Mouse (Mus musculus): ENCODE data around the gene Pcolce2. TPM values are rescaled to one million over a fixed set of nuclear protein-coding genes. Genes with fewer than 3 reads are reported as not detected.

Pcolce2 gene
- 0.84 and 1.4 TPM in 2 replicates for polyA plus RNA-seq (2015; fragmentation: Nextera tagmentation; extraction: Ambion mirVana)

DNA sequence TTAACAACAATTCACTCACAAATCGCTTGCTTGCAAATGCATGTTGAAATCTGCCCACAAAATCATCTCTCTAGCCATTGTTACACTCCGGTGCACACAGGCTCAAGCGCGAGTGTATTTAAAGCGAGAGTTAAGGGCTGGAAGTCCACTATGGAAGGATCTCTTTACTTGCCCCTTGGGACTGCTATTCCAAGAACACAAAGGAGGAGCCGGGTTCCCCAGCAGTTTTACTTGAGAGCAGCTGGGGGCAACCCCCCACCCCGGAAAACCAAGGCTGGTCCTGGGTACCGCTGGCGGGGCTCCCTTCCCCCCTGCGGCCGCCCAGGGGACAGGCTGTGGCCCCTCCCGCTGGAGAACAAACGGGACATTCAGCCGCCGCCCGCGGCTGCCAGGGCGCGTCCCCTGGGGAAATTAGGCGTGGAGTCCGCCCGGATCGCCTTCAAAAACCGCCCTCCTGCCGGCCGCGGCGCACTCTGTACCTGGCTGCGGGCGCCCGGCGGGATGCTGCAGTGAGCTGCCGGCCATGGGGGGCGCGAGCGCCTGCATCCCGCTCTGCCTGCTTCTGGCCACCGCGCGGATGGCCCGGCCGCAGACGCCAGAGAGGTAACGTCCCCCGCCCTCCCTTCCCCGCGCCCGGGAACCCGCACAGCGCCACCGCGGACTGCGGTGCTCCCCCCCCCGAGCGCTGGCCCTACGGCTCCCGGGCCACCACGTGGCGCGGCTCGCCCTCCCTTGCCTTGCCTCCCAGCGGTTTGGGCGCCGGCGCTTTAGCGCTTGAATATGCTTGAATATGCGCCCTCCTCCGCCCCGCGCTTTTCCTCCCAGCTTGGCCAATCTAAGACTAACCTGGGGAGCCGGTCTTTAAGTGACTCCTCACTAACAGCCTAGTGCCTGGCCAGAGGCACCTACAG is at the start of gene Pcolce2:
TSS of gene Pcolce2 (plus strand) at position 331 of the 911 bp plus-strand sequence.
- H3K9me3 ChIP-seq: no peaks in the 10 kb centered on the region
- under 1% methylated on average over 68 of the region's 71 CpGs for WGBS

DNA sequence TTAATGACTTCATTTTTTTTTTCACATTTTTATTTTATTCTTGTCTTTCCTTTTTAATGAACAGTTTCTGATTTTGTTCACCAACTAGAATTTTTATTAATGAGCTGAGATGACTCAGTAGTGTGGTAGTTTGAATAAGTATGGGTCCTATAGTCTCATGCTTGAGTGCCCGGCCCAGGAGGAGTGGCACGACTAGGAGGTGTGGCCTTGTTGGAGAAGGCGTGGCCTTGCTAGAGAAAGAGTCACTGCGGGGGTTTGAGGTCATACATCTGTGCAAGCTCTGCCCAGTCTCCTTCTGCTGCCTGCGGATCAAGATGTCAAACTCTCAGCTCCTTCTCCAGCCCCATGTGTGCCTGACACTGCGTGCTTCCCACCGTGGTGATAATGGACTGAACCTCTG is 49.3 kb upstream of the Pcolce2 start:
- H3K4me2 ChIP-seq (replicated peaks): no peak overlapping the region
- H3K27ac ChIP-seq: no peak overlapping the region
- H3K36me3 ChIP-seq: no peaks in the 10 kb centered on the region
- WGBS: 88% methylated on average over 7 of the region's 7 CpGs
- H3K9me3 ChIP-seq: no peaks in the 10 kb centered on the region
- no peaks in the 10 kb centered on the region for H3K27me3 ChIP-seq (replicated peaks)
- no peak overlapping the region for H3K4me3 ChIP-seq (replicated peaks)
- ATAC-seq: no peak
- H3K4me1 ChIP-seq (replicated peaks): no peaks in the 10 kb centered on the region
- H3K9ac ChIP-seq: no peak overlapping the region

More for the DNA sequence above, at the start of gene Pcolce2:
- peak; percentile 90 for ATAC-seq
- H3K36me3 ChIP-seq: no peaks in the 10 kb centered on the region
- H3K4me3 ChIP-seq (replicated peaks): peak within 1 kb of the TSS; percentile 57
- H3K4me1 ChIP-seq (replicated peaks): peaks cover 3% of the 10 kb centered on the region; the same call in 1 of the 2 replicates
- H3K27ac ChIP-seq: no peak within 1 kb of the TSS
- peaks cover 20% of the 10 kb centered on the region for H3K27me3 ChIP-seq (replicated peaks)
- H3K9ac ChIP-seq: peak within 1 kb of the TSS; percentile 43
- peak within 1 kb of the TSS; percentile 99 for H3K4me2 ChIP-seq (replicated peaks)

DNA sequence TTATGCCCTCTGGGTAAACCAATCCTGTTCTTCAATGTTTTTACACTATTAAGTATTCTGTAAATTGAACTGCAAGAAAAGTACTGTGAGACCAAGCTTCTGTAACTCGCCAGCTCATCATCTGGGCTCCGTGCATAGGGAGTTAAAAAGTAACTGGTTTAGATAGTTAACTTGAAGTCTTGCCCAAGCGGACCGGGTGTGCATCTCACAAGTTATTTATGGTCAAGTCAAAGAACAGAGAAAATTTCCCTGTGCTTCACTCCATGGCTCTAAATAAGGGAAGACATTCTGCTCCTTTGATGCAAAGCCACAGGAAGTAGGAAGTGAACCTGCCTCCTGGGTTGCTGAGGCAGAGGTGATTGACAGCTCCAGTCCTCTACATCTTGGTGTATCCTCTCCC is 43.1 kb upstream of the Pcolce2 start:
- H3K4me2 ChIP-seq (replicated peaks): no peak overlapping the region
- H3K9me3 ChIP-seq: no peaks in the 10 kb centered on the region
- no peak overlapping the region for H3K4me3 ChIP-seq (replicated peaks)
- no peaks in the 10 kb centered on the region for H3K36me3 ChIP-seq
- peaks cover 3% of the 10 kb centered on the region; the same call in 1 of the 2 replicates for H3K4me1 ChIP-seq (replicated peaks)
- 66% methylated on average over 4 of the region's 4 CpGs for WGBS
- no peaks in the 10 kb centered on the region for H3K27me3 ChIP-seq (replicated peaks)
- H3K9ac ChIP-seq: no peak overlapping the region
- no peak for ATAC-seq
- H3K27ac ChIP-seq: no peak overlapping the region

DNA sequence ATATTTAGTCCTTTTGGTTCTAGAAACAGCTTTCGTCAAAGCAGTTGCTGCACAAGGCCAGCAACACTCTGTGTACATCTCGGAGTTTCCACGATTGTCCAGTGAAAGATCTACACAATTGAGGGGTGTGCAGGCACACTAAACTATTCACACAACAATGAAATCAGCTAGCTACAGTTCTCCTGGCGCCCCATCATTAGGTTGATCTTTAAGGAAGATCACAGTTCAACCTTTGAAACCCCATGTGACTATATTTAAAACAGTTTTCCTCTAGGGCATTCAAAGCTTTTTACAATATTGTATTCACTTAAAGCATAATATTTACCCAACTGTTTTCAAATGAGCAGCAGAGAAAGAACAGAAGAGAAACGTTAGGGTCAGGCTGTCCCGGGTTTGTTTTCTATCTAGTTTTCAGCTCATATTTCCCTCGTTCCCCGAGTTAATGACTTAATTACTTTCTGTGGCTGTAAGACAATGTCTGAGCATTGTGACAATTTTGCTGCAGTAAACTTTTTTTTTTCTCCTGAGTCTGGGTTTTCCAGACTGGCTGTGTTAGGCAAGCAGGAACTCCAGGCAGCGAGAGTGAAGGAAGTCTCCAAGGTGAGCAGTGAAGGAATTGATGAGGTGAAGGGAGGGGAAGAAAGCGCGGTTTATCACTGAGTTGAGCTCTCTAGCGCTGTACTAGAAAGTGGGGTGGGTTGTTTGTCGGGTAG is 39.8 kb upstream of the Pcolce2 start:
- peaks cover 3% of the 10 kb centered on the region; the same call in 1 of the 2 replicates for H3K4me1 ChIP-seq (replicated peaks)
- H3K9me3 ChIP-seq: no peaks in the 10 kb centered on the region
- no peak overlapping the region for H3K27ac ChIP-seq
- H3K27me3 ChIP-seq (replicated peaks): no peaks in the 10 kb centered on the region
- no peaks in the 10 kb centered on the region for H3K36me3 ChIP-seq
- no peak overlapping the region for H3K9ac ChIP-seq
- peak overlapping the region; percentile 64 for H3K4me2 ChIP-seq (replicated peaks)
- H3K4me3 ChIP-seq (replicated peaks): peak overlapping the region; percentile 17; the same call in 1 of the 2 replicates
- WGBS: 27% methylated on average over 13 of the region's 13 CpGs
- ATAC-seq: peak; percentile 63

DNA sequence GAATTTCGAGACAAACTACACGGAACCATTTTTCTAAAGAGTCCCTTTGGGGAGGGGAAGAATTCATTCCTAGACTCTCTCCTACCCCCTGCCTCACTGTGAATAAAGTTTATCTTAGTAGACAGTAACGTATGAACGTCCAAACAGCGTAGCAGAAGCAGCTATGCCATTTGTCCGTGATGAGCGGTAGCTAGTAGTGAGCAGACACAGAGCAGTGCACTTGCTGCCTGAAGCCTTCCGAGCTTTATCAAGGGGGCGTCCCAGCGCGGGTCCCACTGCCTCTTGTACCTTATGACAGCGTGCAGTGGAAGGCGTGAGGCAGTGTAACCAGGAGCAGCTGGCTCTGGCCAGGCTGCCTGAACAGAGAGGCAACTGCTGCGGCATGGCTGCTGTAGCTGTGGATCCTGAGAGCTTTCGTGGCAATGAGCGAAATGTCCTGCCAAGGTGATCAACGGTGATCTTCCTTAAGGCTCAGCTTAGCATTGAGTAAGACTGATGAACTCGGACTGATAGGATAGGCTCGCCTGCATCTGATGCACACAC is 39.2 kb upstream of the Pcolce2 start:
- peak; percentile 65 for ATAC-seq
- Histone ChIP-seq H3K36me3 (no peaks in the 10 kb centered on the region), H3K4me2 (replicated peaks) (peak overlapping the region; percentile 64), H3K27ac (no peak overlapping the region), H3K27me3 (replicated peaks) (no peaks in the 10 kb centered on the region), H3K9me3 (no peaks in the 10 kb centered on the region), H3K4me3 (replicated peaks) (peak overlapping the region; percentile 17; the same call in 1 of the 2 replicates), H3K4me1 (replicated peaks) (peaks cover 3% of the 10 kb centered on the region; the same call in 1 of the 2 replicates), H3K9ac (0 out of 2 replicates have a peak overlapping the region, but pooled peaks have one; percentile 26)
- WGBS: 30% methylated on average over 19 of the region's 19 CpGs

DNA sequence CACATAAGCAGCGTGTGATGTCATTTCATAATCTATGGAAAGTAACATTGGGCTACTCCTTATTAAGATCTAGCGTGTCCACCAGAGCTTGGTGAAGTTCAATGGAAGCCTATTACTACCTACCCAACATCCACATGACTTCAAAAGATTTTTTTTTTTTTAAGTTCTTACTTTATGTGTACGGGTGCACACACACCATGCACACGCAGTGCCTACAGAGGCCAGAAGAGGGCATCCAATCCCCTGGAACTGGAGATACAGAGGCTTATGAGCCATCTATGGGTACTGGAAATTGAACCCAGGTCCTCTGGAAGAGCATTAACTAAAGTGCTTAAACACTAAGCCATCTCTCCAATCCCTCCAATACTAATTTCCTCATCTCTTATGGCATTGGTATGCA is 38.0 kb upstream of the Pcolce2 start:
- WGBS: 87% methylated on average over 4 of the region's 4 CpGs
- H3K4me2 ChIP-seq (replicated peaks): no peak overlapping the region

DNA sequence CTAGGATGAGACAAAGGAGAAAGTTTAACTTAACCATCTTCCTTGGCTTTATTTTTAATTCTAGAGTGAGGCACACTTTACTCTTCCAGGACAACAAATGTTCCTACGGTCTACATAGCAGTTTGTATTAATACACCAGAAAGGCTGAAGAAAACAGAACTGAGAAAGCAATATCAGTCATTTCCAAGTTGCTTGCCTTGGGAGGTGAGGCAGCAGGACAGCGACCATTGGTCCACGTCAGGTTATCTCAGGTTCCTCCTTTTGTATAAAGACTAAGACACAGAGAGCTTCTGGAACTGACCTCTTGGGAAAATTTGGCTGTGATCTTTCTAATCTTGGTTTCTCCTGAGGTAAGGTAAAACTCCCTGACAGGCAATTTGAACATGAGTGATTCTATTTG is 34.6 kb upstream of the Pcolce2 start:
- Histone ChIP-seq H3K36me3 (no peaks in the 10 kb centered on the region), H3K9ac (no peak overlapping the region), H3K4me2 (replicated peaks) (no peak overlapping the region), H3K27ac (no peak overlapping the region), H3K4me3 (replicated peaks) (no peak overlapping the region), H3K27me3 (replicated peaks) (no peaks in the 10 kb centered on the region), H3K9me3 (no peaks in the 10 kb centered on the region), H3K4me1 (replicated peaks) (peaks cover 3% of the 10 kb centered on the region; the same call in 1 of the 2 replicates)
- WGBS: 70% methylated on average over 3 of the region's 3 CpGs
- no peak for ATAC-seq

More for the DNA sequence above, 38.0 kb upstream of the Pcolce2 start:
- Histone ChIP-seq H3K27me3 (replicated peaks) (no peaks in the 10 kb centered on the region), H3K9me3 (no peaks in the 10 kb centered on the region), H3K9ac (no peak overlapping the region), H3K36me3 (no peaks in the 10 kb centered on the region), H3K27ac (no peak overlapping the region), H3K4me3 (replicated peaks) (no peak overlapping the region), H3K4me1 (replicated peaks) (peaks cover 3% of the 10 kb centered on the region; the same call in 1 of the 2 replicates)
- no peak for ATAC-seq

DNA sequence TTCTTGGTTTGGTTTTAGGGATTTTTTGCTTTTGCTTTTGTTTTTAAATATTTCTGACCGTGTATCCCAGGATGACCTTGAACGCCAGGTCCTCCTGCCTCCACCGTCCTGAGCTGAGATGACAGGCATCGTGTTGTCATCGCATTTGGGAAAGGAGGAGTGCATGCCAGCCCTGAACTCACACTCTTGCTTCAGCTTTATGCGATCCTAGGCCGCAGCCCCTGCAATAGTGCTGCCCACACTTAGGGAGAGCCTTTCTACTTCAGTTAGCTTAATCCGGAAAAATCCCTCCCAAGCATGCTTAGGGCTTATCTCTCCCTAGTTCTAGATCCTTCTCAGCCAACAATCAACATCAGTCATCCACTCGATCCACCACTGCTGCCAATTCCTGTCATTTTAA is 34.1 kb upstream of the Pcolce2 start:
- no peak overlapping the region for H3K9ac ChIP-seq
- H3K9me3 ChIP-seq: no peaks in the 10 kb centered on the region
- whole genome bisulfite sequencing: 84% methylated on average over 9 of the region's 9 CpGs
- no peak overlapping the region for H3K27ac ChIP-seq
- H3K27me3 ChIP-seq (replicated peaks): no peaks in the 10 kb centered on the region
- ATAC-seq: no peak
- peaks cover 1% of the 10 kb centered on the region; the same call in 1 of the 2 replicates for H3K4me1 ChIP-seq (replicated peaks)
- no peaks in the 10 kb centered on the region for H3K36me3 ChIP-seq
- H3K4me3 ChIP-seq (replicated peaks): no peak overlapping the region
- H3K4me2 ChIP-seq (replicated peaks): no peak overlapping the region

DNA sequence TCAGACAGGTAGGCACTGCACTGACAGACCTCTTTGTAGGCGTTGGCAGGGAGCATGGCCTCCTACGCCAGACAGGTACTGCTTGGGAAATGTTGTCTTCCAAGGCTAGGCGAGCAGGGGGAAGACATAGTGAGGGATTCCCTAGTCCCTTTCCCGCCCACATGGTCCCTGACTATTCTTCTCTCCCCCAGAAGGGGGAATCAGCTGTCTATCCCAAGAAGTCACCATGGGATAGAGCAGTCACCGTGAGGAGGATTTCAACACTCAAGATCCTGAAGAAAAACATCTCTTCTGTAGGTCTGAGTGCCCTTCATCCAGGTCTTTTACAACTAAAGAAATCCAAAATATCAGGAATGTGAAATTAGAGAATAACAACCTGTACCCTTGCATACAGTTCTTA is 30.2 kb upstream of the Pcolce2 start:
- Histone ChIP-seq H3K4me3 (replicated peaks) (no peak overlapping the region), H3K4me1 (replicated peaks) (no peaks in the 10 kb centered on the region), H3K9me3 (no peaks in the 10 kb centered on the region), H3K36me3 (no peaks in the 10 kb centered on the region), H3K27ac (no peak overlapping the region), H3K27me3 (replicated peaks) (no peaks in the 10 kb centered on the region), H3K9ac (no peak overlapping the region), H3K4me2 (replicated peaks) (no peak overlapping the region)
- 58% methylated on average over 5 of the region's 5 CpGs for WGBS
- no peak for ATAC-seq

DNA sequence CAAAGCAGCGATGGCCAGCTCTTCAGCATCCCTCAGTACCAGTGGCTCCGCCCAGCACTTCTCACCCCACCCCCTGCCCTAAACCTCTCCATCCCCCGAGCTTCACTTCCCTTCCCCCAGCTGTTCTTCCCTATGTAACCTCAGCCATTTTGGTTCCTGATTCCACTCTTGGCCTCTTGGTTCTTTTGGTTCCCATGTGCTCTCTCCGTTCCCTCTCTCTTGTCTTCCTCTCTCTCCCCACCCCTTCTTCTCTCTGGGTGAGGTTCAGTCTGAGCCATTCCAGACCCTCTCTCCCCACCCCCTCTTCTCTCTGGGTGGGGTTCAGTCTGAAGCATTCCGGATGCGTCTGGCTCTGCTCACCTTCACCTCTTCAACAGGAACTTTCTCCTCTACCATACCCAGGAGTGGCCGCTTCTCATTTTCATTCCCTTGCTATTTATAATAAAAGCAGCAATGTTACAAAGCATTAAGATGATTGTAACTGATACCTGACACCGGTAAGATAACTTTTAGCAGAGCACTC is 25.1 kb upstream of the Pcolce2 start:
- no peaks in the 10 kb centered on the region for H3K36me3 ChIP-seq
- H3K27me3 ChIP-seq (replicated peaks): no peaks in the 10 kb centered on the region
- no peak for ATAC-seq
- no peak overlapping the region for H3K4me3 ChIP-seq (replicated peaks)
- 65% methylated on average over 8 of the region's 8 CpGs for WGBS
- H3K27ac ChIP-seq: no peak overlapping the region
- no peak overlapping the region for H3K4me2 ChIP-seq (replicated peaks)
- H3K9me3 ChIP-seq: no peaks in the 10 kb centered on the region
- H3K4me1 ChIP-seq (replicated peaks): no peaks in the 10 kb centered on the region
- H3K9ac ChIP-seq: no peak overlapping the region

DNA sequence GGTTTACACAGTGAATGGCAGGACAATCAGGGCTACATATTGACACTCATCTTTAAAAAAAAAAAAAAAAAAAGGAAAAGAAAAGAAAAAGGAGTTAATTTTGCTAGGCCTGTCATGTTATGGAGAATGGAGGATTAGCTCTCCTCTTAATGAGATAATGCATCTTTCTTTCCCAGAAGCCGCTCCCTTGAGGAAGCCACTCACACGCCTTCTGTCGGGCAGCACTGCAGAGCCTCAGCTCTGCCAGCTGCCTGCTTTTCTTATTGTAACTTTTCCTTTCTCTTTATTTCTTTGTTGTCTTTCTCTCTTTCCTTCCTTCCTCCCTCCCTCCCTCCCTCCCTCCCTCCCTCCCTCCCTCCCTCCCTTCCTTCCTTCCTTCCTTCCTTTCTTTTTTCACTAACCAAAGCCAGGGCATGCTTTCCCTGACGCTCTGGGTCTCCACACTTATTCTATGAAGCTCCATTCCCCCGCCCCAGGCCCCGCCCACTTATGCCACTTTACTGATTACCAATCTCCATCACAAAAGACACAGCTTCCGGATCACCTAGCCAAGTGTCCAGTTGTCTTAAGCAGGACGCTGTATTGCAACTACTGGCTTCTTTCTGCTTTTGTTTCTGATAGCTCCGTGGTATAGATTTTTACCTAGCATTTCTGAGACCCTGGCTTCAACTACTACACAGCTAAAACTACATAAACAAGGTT is 23.8 kb upstream of the Pcolce2 start:
- no peak overlapping the region for H3K4me3 ChIP-seq (replicated peaks)
- no peak overlapping the region for H3K9ac ChIP-seq
- no peak overlapping the region for H3K27ac ChIP-seq
- no peak overlapping the region for H3K4me2 ChIP-seq (replicated peaks)
- no peaks in the 10 kb centered on the region for H3K9me3 ChIP-seq
- ATAC-seq: no peak
- WGBS: 29% methylated on average over 9 of the region's 9 CpGs
- no peaks in the 10 kb centered on the region for H3K4me1 ChIP-seq (replicated peaks)
- H3K27me3 ChIP-seq (replicated peaks): no peaks in the 10 kb centered on the region
- no peaks in the 10 kb centered on the region for H3K36me3 ChIP-seq
